ENCODE assay signal across 9 mouse cellular contexts in genomic region chr11:32300279-32301267, GRCm38 (mm10). TPM values are rescaled to one million over a fixed set of nuclear protein-coding genes. Genes with fewer than 3 reads are reported as not detected.
DNase-seq lines count a peak whose midpoint lies in the region; ATAC-seq lines count a peak whose summit lies in the region.
"Had no signal": no experiment of that assay in that cellular context is flagged by ENCODE, and none has a peak within 500 bp of the region (broad histone marks: within the 10 kb centered on the region; RNA-seq: fewer than 3 reads in every experiment).

No protein-coding gene starts in this region.

- WGBS in heart, embryonic 14.5 days: 50% methylated on average over 13 of the region's 17 CpGs
- whole genome bisulfite sequencing in hindbrain, embryonic 12.5 days: 55% methylated on average over 14 of the region's 17 CpGs
- WGBS in midbrain, embryonic 11.5 days: 60% methylated on average over 14 of the region's 17 CpGs

- no peaks in the 10 kb centered on the region for H3K36me3 ChIP-seq in heart, embryonic 14.5 days (ENCODE audit: control insufficient read depth, insufficient read depth, low read length)
- no peaks in the 10 kb centered on the region for H3K36me3 ChIP-seq in hindbrain, embryonic 12.5 days
- no peaks in the 10 kb centered on the region for H3K36me3 ChIP-seq in midbrain, embryonic 11.5 days (ENCODE audit: control insufficient read depth, insufficient read depth, low read length)
- H3K36me3 ChIP-seq: G1E had no signal

- H3K4me2 ChIP-seq in heart, embryonic 14.5 days (ENCODE audit: low read length): peak overlapping the region; percentile 12
- peak overlapping the region; percentile 54 for H3K4me2 ChIP-seq in hindbrain, embryonic 12.5 days (replicated peaks)
- peak overlapping the region; percentile 38 for H3K4me2 ChIP-seq in midbrain, embryonic 11.5 days

- H3K4me1 ChIP-seq in heart, embryonic 14.5 days (ENCODE audit: control insufficient read depth in 2 of 2, insufficient read depth in 2 of 2, low read length in 2 of 2): no peaks in the 10 kb centered on the region
- H3K4me1 ChIP-seq in hindbrain, embryonic 12.5 days: no peaks in the 10 kb centered on the region
- no peaks in the 10 kb centered on the region for H3K4me1 ChIP-seq in midbrain, embryonic 11.5 days (ENCODE audit: control insufficient read depth, insufficient read depth, low read length)

- no peak for ATAC-seq in heart, embryonic 14.5 days (ENCODE audit: insufficient number of reproducible peaks, insufficient read depth, low FRiP score, low read depth)
- ATAC-seq in hindbrain, embryonic 12.5 days (ENCODE audit: low FRiP score): peak; percentile 29; the same call in 1 of the 2 replicates
- ATAC-seq in midbrain, embryonic 11.5 days (ENCODE audit: low FRiP score): peak; percentile 11; the same call in 1 of the 2 replicates

- no peak overlapping the region for H3K4me3 ChIP-seq in heart, embryonic 14.5 days (ENCODE audit: control insufficient read depth in 1 of 2, insufficient read depth in 1 of 2, low read depth in 1 of 2, low read length in 2 of 2)
- peak overlapping the region; percentile 24 for H3K4me3 ChIP-seq in hindbrain, embryonic 12.5 days
- no peak overlapping the region for H3K4me3 ChIP-seq in midbrain, embryonic 11.5 days (ENCODE audit: low read depth, low read length)

- no peak overlapping the region for H3K9ac ChIP-seq in heart, embryonic 14.5 days (ENCODE audit: low read length)
- H3K9ac ChIP-seq in hindbrain, embryonic 12.5 days: no peak overlapping the region
- no peak overlapping the region for H3K9ac ChIP-seq in midbrain, embryonic 11.5 days (ENCODE audit: low read length)

- DNase-seq in heart, postnatal 4 days: no peak
- DNase-seq in R1 (ENCODE audit: low read depth, low spot score): peak; percentile 31
- DNase-seq in midbrain, embryonic 11.5 days (ENCODE audit: low spot score, missing footprints): no peak
- no peak for DNase-seq in Muller cell, postnatal 12 days (ENCODE audit: inconsistent ontology term)
- no peak for DNase-seq in adrenal gland, postnatal 25 days
- no peak for DNase-seq in ovary, postnatal 36 days (ENCODE audit: low spot score)

- H3K27me3 ChIP-seq in heart, embryonic 14.5 days (ENCODE audit: control insufficient read depth, insufficient read depth, low read length): peaks cover 21% of the 10 kb centered on the region
- peaks cover 13% of the 10 kb centered on the region for H3K27me3 ChIP-seq in hindbrain, embryonic 12.5 days
- H3K27me3 ChIP-seq in midbrain, embryonic 11.5 days (ENCODE audit: control insufficient read depth, insufficient read depth, low read length): peaks cover 4% of the 10 kb centered on the region

- H3K27ac ChIP-seq in heart, embryonic 14.5 days (replicated peaks in 1 of 2; ENCODE audit: control insufficient read depth in 1 of 2, insufficient read depth in 1 of 2, low read depth in 2 of 2, low read length in 2 of 2): no peak overlapping the region
- H3K27ac ChIP-seq in hindbrain, embryonic 12.5 days: no peak overlapping the region
- H3K27ac ChIP-seq in midbrain, embryonic 11.5 days (ENCODE audit: low read depth, low read length): no peak overlapping the region

- H3K9me3 ChIP-seq in heart, embryonic 14.5 days (ENCODE audit: control insufficient read depth, low read length): no peaks in the 10 kb centered on the region
- H3K9me3 ChIP-seq in hindbrain, embryonic 12.5 days (replicated peaks): no peaks in the 10 kb centered on the region
- H3K9me3 ChIP-seq in midbrain, embryonic 11.5 days (ENCODE audit: control insufficient read depth, low read length): no peaks in the 10 kb centered on the region
- H3K9me3 ChIP-seq: G1E had no signal

RNA-seq across cellular contexts. Expression of gene Hbq1a, which starts 0.7 kb away (rescaled TPM):
- polyA plus RNA-seq in heart, embryonic 14.5 days (2014; fragmentation: Nextera tagmentation; extraction: Ambion mirVana): 1.2 and 2.5 TPM in 2 replicates
- total RNA-seq in heart, postnatal 4 days (2021): under 1 TPM in 1 of 2 experiments, not detected in 1; 0.77 TPM
- 0.72 TPM in 1 of 2 replicates, not detected in the other for polyA plus RNA-seq in hindbrain, embryonic 12.5 days (2016; fragmentation: Nextera tagmentation; extraction: Ambion mirVana)
- polyA plus RNA-seq in midbrain, embryonic 11.5 days (2014; fragmentation: Nextera tagmentation; extraction: Ambion mirVana): 0.30 and 0.77 TPM in 2 replicates
- total RNA-seq in adrenal gland, postnatal 25 days (2021): not detected in 2 replicates
- total RNA-seq: G1E had no signal
- polyA plus RNA-seq: G1E had no signal

RNA-seq across cellular contexts. Expression of gene Hba-a2, which starts 4.3 kb away (rescaled TPM):
- polyA plus RNA-seq in heart, embryonic 14.5 days (2014; fragmentation: Nextera tagmentation; extraction: Ambion mirVana): 18,791 and 33,479 TPM in 2 replicates
- over 10,000 TPM in 1 of 2 experiments, 1,000 to 10,000 TPM in 1; 3,595 to 11,404 TPM for total RNA-seq in heart, postnatal 4 days (2021)
- 6,460 and 7,804 TPM in 2 replicates for polyA plus RNA-seq in hindbrain, embryonic 12.5 days (2016; fragmentation: Nextera tagmentation; extraction: Ambion mirVana)
- 5,591 and 5,690 TPM in 2 replicates for polyA plus RNA-seq in midbrain, embryonic 11.5 days (2014; fragmentation: Nextera tagmentation; extraction: Ambion mirVana)
- total RNA-seq in adrenal gland, postnatal 25 days (2021): 1,730 and 2,563 TPM in 2 replicates

RNA-seq across cellular contexts. Expression of gene Hbq1b, which starts 13.8 kb away (rescaled TPM):
- 1.5 and 2.1 TPM in 2 replicates for polyA plus RNA-seq in heart, embryonic 14.5 days (2014; fragmentation: Nextera tagmentation; extraction: Ambion mirVana)
- 1 to 10 TPM in 1 of 2 experiments, not detected in 1; 1.2 TPM for total RNA-seq in heart, postnatal 4 days (2021)
- 4.6 and 5.1 TPM in 2 replicates for polyA plus RNA-seq in hindbrain, embryonic 12.5 days (2016; fragmentation: Nextera tagmentation; extraction: Ambion mirVana)
- polyA plus RNA-seq in midbrain, embryonic 11.5 days (2014; fragmentation: Nextera tagmentation; extraction: Ambion mirVana): 6.9 and 7.2 TPM in 2 replicates
- total RNA-seq in adrenal gland, postnatal 25 days (2021): 0.64 TPM in 1 of 2 replicates, not detected in the other

RNA-seq across cellular contexts. Expression of gene Hba-a1, which starts 17.3 kb away (rescaled TPM):
- polyA plus RNA-seq in heart, embryonic 14.5 days (2014; fragmentation: Nextera tagmentation; extraction: Ambion mirVana): 7,195 and 12,752 TPM in 2 replicates
- total RNA-seq in heart, postnatal 4 days (2021): over 10,000 TPM in 1 of 2 experiments, 1,000 to 10,000 TPM in 1; 3,912 to 12,509 TPM
- 2,983 and 3,718 TPM in 2 replicates for polyA plus RNA-seq in hindbrain, embryonic 12.5 days (2016; fragmentation: Nextera tagmentation; extraction: Ambion mirVana)
- 2,946 and 2,965 TPM in 2 replicates for polyA plus RNA-seq in midbrain, embryonic 11.5 days (2014; fragmentation: Nextera tagmentation; extraction: Ambion mirVana)
- 2,198 and 2,224 TPM in 2 replicates for total RNA-seq in adrenal gland, postnatal 25 days (2021)

RNA-seq across cellular contexts. Expression of gene Hba-x, which starts 24.4 kb away (rescaled TPM):
- polyA plus RNA-seq in heart, embryonic 14.5 days (2014; fragmentation: Nextera tagmentation; extraction: Ambion mirVana): 300 and 380 TPM in 2 replicates
- under 1 TPM in 1 of 2 experiments, not detected in 1; 0.52 TPM for total RNA-seq in heart, postnatal 4 days (2021)
- polyA plus RNA-seq in hindbrain, embryonic 12.5 days (2016; fragmentation: Nextera tagmentation; extraction: Ambion mirVana): 1,600 and 2,073 TPM in 2 replicates
- 3,185 and 3,229 TPM in 2 replicates for polyA plus RNA-seq in midbrain, embryonic 11.5 days (2014; fragmentation: Nextera tagmentation; extraction: Ambion mirVana)
- total RNA-seq in adrenal gland, postnatal 25 days (2021): not detected in 2 replicates
- total RNA-seq: G1E had no signal
